Mouse (Mus musculus) testis, adult 2 months (tissue): ENCODE results near the gene Myh10.

Experiments
- CTCF ChIP-seq: fragments of 200-500 bp; IDR thresholded peaks from 2 replicates; pipeline ENCODE4 v1.5.1; 2012; ENCODE audit warnings: low read depth, mild to moderate bottlenecking, inconsistent platforms, low read length, moderate library complexity; ENCODE audit not compliant: control insufficient read depth, insufficient read depth, insufficient replicate concordance
- POLR2A ChIP-seq: fragments of 200-500 bp; IDR thresholded peaks from 2 replicates; pipeline ENCODE4 v1.6.1; 2012; ENCODE audit warnings: low read depth, mild to moderate bottlenecking, inconsistent platforms, low read length, moderate library complexity; ENCODE audit not compliant: control insufficient read depth

DNA sequence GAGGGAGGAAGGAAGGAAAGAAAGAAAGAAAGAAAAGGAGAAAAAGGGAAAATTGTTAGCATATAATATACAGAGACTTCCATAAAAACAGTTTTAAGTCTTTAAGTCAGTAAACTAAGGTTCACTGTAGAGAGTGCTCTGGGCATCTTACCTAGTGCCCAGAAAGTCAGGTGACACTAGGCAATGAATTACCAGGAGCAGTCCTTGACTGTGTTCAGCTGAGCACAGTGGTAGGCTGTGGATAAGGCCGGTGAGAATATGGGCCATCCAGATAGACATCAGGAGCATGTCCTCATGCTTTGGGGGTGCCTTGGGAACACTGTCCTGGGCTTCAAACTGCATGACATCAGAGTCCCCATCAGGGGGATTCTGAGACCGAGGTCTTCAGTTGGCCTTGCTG, 58.8 kb downstream of the Myh10 start:
- TF ChIP-seq POLR2A (no peak), CTCF (no peak)
